Mouse (Mus musculus) E14TG2a.4 (cell line): Measurements from ENCODE around the gene Nid1.

Experiments
- CTCF ChIP-seq: conservative IDR thresholded peaks from 2 replicates; pipeline ENCODE4 v1.5.1; 2014; ENCODE audit warnings: low read length
- NANOG ChIP-seq: IDR thresholded peaks from 2 replicates; pipeline ENCODE4 v1.6.1; 2014; ENCODE audit warnings: borderline replicate concordance, low read length, mixed read lengths

DNA sequence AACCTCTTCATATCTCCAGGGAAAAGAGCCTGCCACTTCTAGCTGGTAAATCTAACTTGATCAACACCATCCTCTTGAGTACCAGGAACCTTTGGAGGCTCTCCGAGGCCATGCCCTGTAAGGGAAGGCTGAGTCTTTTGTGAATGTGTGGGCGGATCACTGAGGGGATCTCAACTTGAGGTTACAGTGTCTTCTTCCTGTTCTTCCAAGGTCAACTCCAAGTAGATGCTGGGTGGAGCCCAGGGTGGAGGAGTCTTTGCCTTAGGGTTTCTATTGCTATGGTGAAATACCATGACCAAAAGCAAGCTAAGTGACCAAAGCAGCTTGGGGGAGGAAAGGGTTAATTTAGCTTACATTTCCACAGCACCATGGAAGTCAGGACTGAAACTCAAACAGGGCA is 39.7 kb downstream of the Nid1 start:
- no peak for TF ChIP-seq CTCF
- TF ChIP-seq NANOG: no peak
